Mouse (Mus musculus) G1E (cell line): Measurements from ENCODE around the gene Gab2.

Experiments used
- CTCF ChIP-seq: IDR thresholded peaks from 2 replicates; pipeline ENCODE4 v1.5.1; 2012; ENCODE audit warnings: low read depth, low read length, inconsistent platforms, mixed read lengths
- GATA1 ChIP-seq: IDR thresholded peaks from 2 replicates; pipeline ENCODE4 v1.6.1; 2012; ENCODE audit warnings: borderline replicate concordance, low read length, inconsistent platforms, mixed read lengths

DNA sequence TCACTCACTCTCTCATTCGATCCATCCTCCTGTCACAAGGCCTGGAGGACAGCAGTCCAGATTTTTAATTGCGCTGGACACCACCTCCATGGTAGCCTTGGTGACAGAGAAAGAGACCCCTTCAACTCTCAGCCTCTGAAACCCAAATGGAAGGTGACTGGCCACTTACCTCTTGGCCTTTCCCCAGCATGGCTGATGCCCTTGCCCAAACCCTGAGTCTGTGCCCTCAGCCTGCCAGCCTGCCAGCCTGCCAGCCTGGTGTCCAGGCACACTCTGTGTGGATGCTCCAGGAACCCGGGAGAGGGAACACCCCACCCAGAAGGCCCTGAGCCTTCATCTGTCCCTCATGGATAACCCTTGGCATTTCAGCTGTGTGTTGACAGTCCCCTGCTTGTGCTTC lies 248.3 kb downstream of the Gab2 start:
- no peak for TF ChIP-seq CTCF
- TF ChIP-seq GATA1: no peak
